Mouse (Mus musculus) CH12.LX (cell line): ENCODE results near the gene Bak1. TPM values are rescaled to one million over a fixed set of nuclear protein-coding genes. Genes with fewer than 3 reads are reported as not detected.

Experiments used
- DNase-seq: peaks from one replicate; pipeline ENCODE4 v3.0.0-alpha.2; 2013; ENCODE audit errors: extremely low read depth
- H3K27ac ChIP-seq: 2 replicates; pipeline ENCODE4 v1.5.1; 2012; ENCODE audit warnings: low read depth, mild to moderate bottlenecking, control low read depth, moderate library complexity; ENCODE audit not compliant: insufficient read depth
- H3K27me3 ChIP-seq: replicated peaks from 2 replicates; pipeline ENCODE3; 2012; ENCODE audit warnings: inconsistent platforms
- H3K36me3 ChIP-seq, 2 experiments: replicated peaks in 1 of 2; 2 replicates each; pipeline versions ENCODE3 to v1.6.1; 2012; ENCODE audit warnings: inconsistent platforms in 1 of 2, low read length in 1 of 2, mild to moderate bottlenecking in 1 of 2, mixed read lengths in 1 of 2, moderate library complexity in 1 of 2; ENCODE audit not compliant: control insufficient read depth in 1 of 2, insufficient read depth in 1 of 2
- H3K4me1 ChIP-seq, 2 experiments: 2 replicates each; pipeline ENCODE4 v1.6.1; 2012; ENCODE audit warnings: inconsistent platforms in 1 of 2, moderate library complexity in 1 of 2; ENCODE audit not compliant: insufficient read depth in 2 of 2, control insufficient read depth in 1 of 2
- H3K4me2 ChIP-seq: 2 replicates; pipeline ENCODE4 v1.6.1; 2012; ENCODE audit warnings: low read depth, mild to moderate bottlenecking, control low read depth; ENCODE audit not compliant: poor library complexity, insufficient read depth, severe bottlenecking
- H3K4me3 ChIP-seq, 3 experiments: fragments of 150-350 bp in 1 of 3; sonication (generic) in 1 of 3; replicated peaks in 1 of 3; 2 replicates each; pipeline versions ENCODE3 to v1.5.1; 2011 to 2012; ENCODE audit warnings: low read depth in 2 of 3, low read length in 2 of 3, mild to moderate bottlenecking in 2 of 3, moderate library complexity in 2 of 3, control low read depth in 1 of 3, improper control_type of control experiment in 1 of 3, inconsistent platforms in 1 of 3, mixed read lengths in 1 of 3; ENCODE audit not compliant: poor library complexity in 1 of 3
- H3K79me2 ChIP-seq: replicated peaks from 2 replicates; pipeline ENCODE4 v1.6.1; 2012; ENCODE audit warnings: mild to moderate bottlenecking, moderate library complexity; ENCODE audit not compliant: control insufficient read depth, poor library complexity, insufficient read depth, severe bottlenecking; ENCODE audit errors: extremely low read depth
- H3K9ac ChIP-seq: 2 replicates; pipeline ENCODE4 v1.6.1; 2012; ENCODE audit warnings: low read depth, mild to moderate bottlenecking, control low read depth, moderate library complexity; ENCODE audit not compliant: insufficient read depth
- H3K9me3 ChIP-seq: replicated peaks from 2 replicates; pipeline ENCODE3; 2012; ENCODE audit warnings: low read length, inconsistent platforms, mixed read lengths
- CHD1 ChIP-seq: IDR thresholded peaks from 2 replicates; pipeline ENCODE4 v1.6.1; 2012; ENCODE audit warnings: low read depth, low read length, improper control_type of control experiment, inconsistent platforms
- CHD2 ChIP-seq: IDR thresholded peaks from 2 replicates; pipeline ENCODE4 v1.6.1; 2011; ENCODE audit warnings: low read length, improper control_type of control experiment
- CTCF ChIP-seq, 2 experiments: IDR thresholded peaks in 1 of 2; conservative IDR thresholded peaks in 1 of 2; 2 replicates each; pipeline ENCODE4 v1.5.1; 2011 to 2012; ENCODE audit warnings: low read depth in 2 of 2, low read length in 2 of 2, improper control_type of control experiment in 1 of 2, inconsistent platforms in 1 of 2, mild to moderate bottlenecking in 1 of 2, moderate library complexity in 1 of 2
- ELF1 ChIP-seq: IDR thresholded peaks from 2 replicates; pipeline ENCODE4 v1.6.1; 2014; ENCODE audit warnings: low read depth, mild to moderate bottlenecking, inconsistent platforms, low read length, improper control_type of control experiment
- EP300 ChIP-seq: IDR thresholded peaks from 2 replicates; pipeline ENCODE4 v1.6.1; 2011; ENCODE audit warnings: low read length, improper control_type of control experiment
- IRF4 ChIP-seq: IDR thresholded peaks from 2 replicates; pipeline ENCODE4 v1.6.1; 2014; ENCODE audit warnings: low read depth, mild to moderate bottlenecking, inconsistent platforms, low read length, improper control_type of control experiment
- MAFK ChIP-seq: IDR thresholded peaks from 2 replicates; pipeline ENCODE4 v1.6.1; 2011; ENCODE audit warnings: low read length, improper control_type of control experiment; ENCODE audit not compliant: insufficient replicate concordance
- MAX ChIP-seq: IDR thresholded peaks from 2 replicates; pipeline ENCODE4 v1.6.1; 2011; ENCODE audit warnings: low read length, improper control_type of control experiment
- MAZ ChIP-seq: IDR thresholded peaks from 2 replicates; pipeline ENCODE4 v1.6.1; 2012; ENCODE audit warnings: low read depth, mild to moderate bottlenecking, inconsistent platforms, low read length, improper control_type of control experiment, moderate library complexity
- MEF2A ChIP-seq: IDR thresholded peaks from 2 replicates; pipeline ENCODE4 v1.6.1; 2014; ENCODE audit warnings: low read depth, mild to moderate bottlenecking, inconsistent platforms, low read length, improper control_type of control experiment, borderline replicate concordance
- MYC ChIP-seq: IDR thresholded peaks from 2 replicates; pipeline ENCODE4 v1.6.1; 2011; ENCODE audit warnings: low read depth, mild to moderate bottlenecking, improper control_type of control experiment, low read length
- NELFE ChIP-seq: IDR thresholded peaks from 2 replicates; pipeline ENCODE4 v1.6.1; 2011; ENCODE audit warnings: low read depth, low read length, improper control_type of control experiment
- PAX5 ChIP-seq: IDR thresholded peaks from 2 replicates; pipeline ENCODE4 v1.6.1; 2012; ENCODE audit warnings: low read length, inconsistent platforms, mixed read lengths
- POLR2A ChIP-seq: IDR thresholded peaks from 2 replicates; pipeline ENCODE4 v1.6.1; 2011; ENCODE audit warnings: low read depth, mild to moderate bottlenecking, improper control_type of control experiment, low read length
- POLR2AphosphoS2 ChIP-seq: IDR thresholded peaks from 2 replicates; pipeline ENCODE4 v1.6.1; 2011; ENCODE audit warnings: low read depth, low read length, improper control_type of control experiment
- SIN3A ChIP-seq: IDR thresholded peaks from 2 replicates; pipeline ENCODE4 v1.6.1; 2012; ENCODE audit warnings: low read length, improper control_type of control experiment, inconsistent platforms
- SMC3 ChIP-seq: IDR thresholded peaks from 2 replicates; pipeline ENCODE4 v1.6.1; 2011; ENCODE audit warnings: low read depth, low read length, improper control_type of control experiment
- TBP ChIP-seq: conservative IDR thresholded peaks from 2 replicates; pipeline ENCODE4 v1.6.1; 2011; ENCODE audit warnings: low read depth, low read length, improper control_type of control experiment
- TCF12 ChIP-seq: IDR thresholded peaks from 2 replicates; pipeline ENCODE4 v1.6.1; 2014; ENCODE audit warnings: low read depth, mild to moderate bottlenecking, inconsistent platforms, low read length, improper control_type of control experiment
- UBTF ChIP-seq: IDR thresholded peaks from 2 replicates; pipeline ENCODE4 v1.6.1; 2012; ENCODE audit warnings: low read depth, mild to moderate bottlenecking, inconsistent platforms, low read length, improper control_type of control experiment, moderate library complexity
- USF1 ChIP-seq: IDR thresholded peaks from 2 replicates; pipeline ENCODE4 v1.6.1; 2014; ENCODE audit warnings: low read depth, mild to moderate bottlenecking, inconsistent platforms, low read length, improper control_type of control experiment
- USF2 ChIP-seq: conservative IDR thresholded peaks from 2 replicates; pipeline ENCODE4 v1.6.1; 2011; ENCODE audit warnings: low read depth, low read length, improper control_type of control experiment
- ZC3H11A ChIP-seq: IDR thresholded peaks from 2 replicates; pipeline ENCODE4 v1.6.1; 2012; ENCODE audit warnings: low read depth, mild to moderate bottlenecking, inconsistent platforms, low read length, improper control_type of control experiment
- ZMIZ1 ChIP-seq: IDR thresholded peaks from 2 replicates; pipeline ENCODE4 v1.6.1; 2012; ENCODE audit warnings: low read depth, mild to moderate bottlenecking, inconsistent platforms, low read length, improper control_type of control experiment
- ZNF384 ChIP-seq: IDR thresholded peaks from 2 replicates; pipeline ENCODE4 v1.6.1; 2012; ENCODE audit warnings: low read depth, low read length, improper control_type of control experiment, inconsistent platforms
- dilution Hi-C: fragments of 300-500 bp; cut with MboI; formaldehyde crosslinking; loops from 2 replicates; pipeline ENCODE4 v1.14.3; 2020; ENCODE audit warnings: low sequenced_read_pairs; ENCODE audit not compliant: extremely low pct_unique_long_range_greater_than_20kb, extremely low pct_ligation_motif_present
- in situ Hi-C: fragments of 300-500 bp; cut with MboI; formaldehyde crosslinking; loops from 3 replicates; pipeline ENCODE4 v1.14.3; 2019; ENCODE audit warnings: low sequenced_read_pairs, low pct_ligation_motif_present, low pct_unique_long_range_greater_than_20kb, mixed read lengths
- polyA plus RNA-seq: library from polyadenylated mRNA; unstranded; fragments of >175 nt; gene quantifications from 2 replicates; pipeline ENCODE4 v1.2.1, GENCODE M21; 2012; ENCODE audit warnings: low read depth; ENCODE audit not compliant: insufficient read length
- total RNA-seq, 2 experiments: library from RNA; depleted of rRNA; stranded (reverse); fragments of 300-350 nt in 1 of 2; fragments of >200 nt in 1 of 2; gene quantifications; 2 replicates each; pipeline ENCODE4 v1.2.3; 2012 to 2014

The Bak1 gene
- total and polyA plus RNA-seq, 3 experiments: 57.3 to 140 (median 61.8) TPM

DNA sequence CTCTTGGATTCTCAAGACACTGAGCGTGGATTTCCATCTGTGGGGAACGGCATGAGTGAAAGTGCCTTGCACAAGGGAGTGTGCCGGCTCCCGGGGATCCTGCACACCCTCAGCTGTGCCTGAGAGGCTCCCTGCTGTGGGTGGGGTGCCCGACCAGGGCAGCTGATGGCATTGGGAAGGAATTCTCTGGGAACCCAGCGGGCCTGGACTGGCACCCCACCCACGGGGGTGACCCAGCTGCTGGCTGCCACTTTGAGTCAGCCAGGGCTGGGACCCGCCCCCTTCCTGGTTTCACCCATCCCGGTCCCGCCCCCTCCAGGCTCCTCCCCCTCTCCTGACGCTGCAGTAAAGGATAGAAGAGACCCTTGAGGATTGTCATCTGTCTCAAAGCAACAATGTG, 22.7 kb upstream of the Bak1 start:
- H3K36me3 ChIP-seq: no peaks in the 10 kb centered on the region
- peak overlapping the region; percentile 37 to 46 (median 44) for H3K4me3 ChIP-seq
- peaks cover 6 to 35% of the 10 kb centered on the region in 2 experiments for H3K4me1 ChIP-seq
- no peaks in the 10 kb centered on the region for H3K27me3 ChIP-seq
- in situ Hi-C loops: no loop called here
- peak overlapping the region; percentile 84 for H3K4me2 ChIP-seq
- peak; percentile 74 for DNase-seq
- dilution Hi-C loops: no loop called here
- H3K27ac ChIP-seq: no peak overlapping the region
- H3K9ac ChIP-seq: peak overlapping the region; percentile 22; the same call in 1 of the 2 replicates
- no peaks in the 10 kb centered on the region for H3K79me2 ChIP-seq
- H3K9me3 ChIP-seq: no peaks in the 10 kb centered on the region
- TF ChIP-seq TCF12 (0 out of 2 replicates have a peak, but pooled peaks have one; percentile 13), USF2 (no peak), POLR2AphosphoS2 (no peak), TBP (no peak), MYC (no peak), ZMIZ1 (no peak), ZC3H11A (no peak), EP300 (no peak), CTCF (conservative IDR thresholded peaks at IDR 0.05 in 1 of 2, IDR thresholded peaks at IDR 0.05 in 1 of 2; ENCODE audit: low read depth in 2 of 2, low read length in 2 of 2) (no peak), CHD2 (no peak), USF1 (no peak), NELFE (0 out of 2 replicates have a peak, but pooled peaks have one; percentile 25), SMC3 (no peak), ELF1 (peak; percentile 61), MAZ (no peak), CHD1 (no peak), SIN3A (no peak), UBTF (no peak), IRF4 (peak; percentile 72), PAX5 (no peak), POLR2A (peak; percentile 55), MAFK (no peak), ZNF384 (no peak)
- TF ChIP-seq, all 38 proteins: peak for 5

DNA sequence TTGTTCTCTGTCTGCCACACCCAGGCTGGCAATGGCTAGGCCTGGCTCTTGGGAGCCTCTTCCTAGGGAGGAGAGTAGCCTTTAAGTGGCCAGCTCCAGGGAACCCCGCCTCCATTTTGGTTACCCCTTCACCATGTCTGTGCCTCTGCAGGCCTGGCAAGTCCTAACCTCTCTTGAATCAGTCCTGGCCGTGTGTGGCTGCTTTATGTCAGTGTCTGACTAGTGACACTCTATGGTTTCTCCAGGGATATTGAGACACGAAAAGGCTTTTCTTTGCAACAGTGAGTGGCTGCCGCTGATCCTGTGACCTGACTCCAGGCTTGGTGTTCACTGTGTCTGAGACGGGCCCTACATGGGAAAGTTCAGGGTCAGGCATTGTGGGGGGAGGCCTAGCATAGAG, 22.0 kb upstream of the Bak1 start:
- no peak overlapping the region for H3K27ac ChIP-seq
- no peak for TF ChIP-seq MEF2A
- TF ChIP-seq MAX: no peak
- TF ChIP-seq ZNF384: no peak
- no peak overlapping the region for H3K4me2 ChIP-seq
- H3K9ac ChIP-seq: no peak overlapping the region
- H3K4me3 ChIP-seq: no peak overlapping the region
- DNase-seq: no peak
- no peaks in the 10 kb centered on the region for H3K27me3 ChIP-seq
- no peaks in the 10 kb centered on the region for H3K79me2 ChIP-seq
- dilution Hi-C loops: no loop called here
- H3K36me3 ChIP-seq: no peaks in the 10 kb centered on the region
- no peaks in the 10 kb centered on the region for H3K9me3 ChIP-seq
- in situ Hi-C loops: no loop called here
- peaks cover 6 to 37% of the 10 kb centered on the region in 2 experiments for H3K4me1 ChIP-seq
